Mouse (Mus musculus) gastrocnemius, adult 8-10 months (tissue): ENCODE measurements at regions not wholly inside any gene's neighbourhood (a gene's known extent, or its start where the extent isn't known, plus 50 kb on each side); places are given as distances from the start of the nearest gene placed in this dataset.

Experiments
- DNase-seq, 2 experiments: peaks; one replicate each; pipeline ENCODE4 v3.0.0; 2022; ENCODE audit warnings: low spot score in 2 of 2

GRCm38 (mm10) chr2:51566554-51567246 lies 60.6 kb upstream of the Tas2r134 start:
- no peak for DNase-seq

DNA sequence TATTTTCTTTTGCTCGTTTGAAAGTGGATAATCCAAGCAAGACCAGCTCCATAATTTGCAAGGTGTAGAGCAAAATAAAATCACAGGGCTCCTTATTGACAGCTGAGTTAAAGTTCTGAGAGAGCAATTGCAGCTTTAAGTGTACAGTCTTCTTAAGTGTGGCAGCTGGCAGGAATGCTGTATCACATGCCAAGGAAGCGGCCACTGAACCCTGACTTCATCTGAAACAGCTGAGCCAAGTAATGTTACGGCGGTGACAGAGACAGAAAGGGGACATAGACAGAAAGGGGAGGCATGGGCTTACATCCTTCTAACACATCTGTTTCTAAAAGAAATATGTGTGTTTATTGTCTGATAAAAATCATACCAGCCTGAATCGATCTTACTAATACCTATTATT lies 63.4 kb upstream of the Tas2r134 start:
- DNase-seq = no peak

- no peak for DNase-seq
Measured at GRCm38 (mm10) chr2:51563240-51563639, 64.1 kb upstream of the Tas2r134 start.

DNA sequence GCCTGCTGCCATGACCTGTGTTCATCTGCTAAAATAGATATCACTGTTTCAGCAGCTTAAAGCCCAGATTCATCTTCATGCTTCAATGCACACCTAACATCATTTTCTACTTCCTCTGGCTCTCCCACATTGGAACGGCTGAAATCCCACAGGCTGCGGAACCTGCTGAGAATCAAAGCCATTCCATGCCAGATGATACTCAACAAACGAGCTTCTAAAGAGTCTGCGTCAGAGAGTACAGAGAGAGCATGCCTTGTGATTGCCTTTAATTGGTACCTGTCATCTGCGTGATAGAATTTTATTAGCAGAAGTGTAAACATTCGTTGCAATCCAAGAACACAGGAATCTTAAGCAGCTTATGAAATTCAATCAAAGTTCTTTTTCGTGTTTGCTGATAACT lies 76.4 kb upstream of the Tas2r134 start:
- DNase-seq = no peak

- no peak for DNase-seq
Measured at GRCm38 (mm10) chr2:51549125-51549524, 78.2 kb upstream of the Tas2r134 start.

GRCm38 (mm10) chr2:51546181-51546580 lies 81.1 kb upstream of the Tas2r134 start:
- DNase-seq = no peak

DNA sequence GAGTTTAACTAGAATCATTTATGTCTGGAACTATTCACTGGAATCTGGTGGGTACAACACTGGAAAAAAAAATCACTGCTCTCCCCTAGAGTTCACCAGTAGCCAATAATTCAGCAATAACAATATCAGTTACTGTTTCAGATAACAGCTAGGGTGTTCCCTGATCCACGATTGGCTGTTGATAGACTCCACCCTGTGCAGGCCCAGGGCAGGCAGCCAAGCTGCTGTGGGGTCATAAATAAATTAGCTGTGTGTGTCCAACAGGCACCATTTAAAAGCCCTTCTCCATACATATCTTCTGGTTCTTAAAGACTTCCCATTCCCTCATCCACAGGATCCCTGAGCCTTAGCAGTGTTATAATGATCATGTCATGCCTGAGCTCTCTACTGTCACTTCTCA lies 83.4 kb upstream of the Tas2r134 start:
- DNase-seq = no peak

GRCm38 (mm10) chr2:51542272-51542671 lies 85.0 kb upstream of the Tas2r134 start:
- DNase-seq = no peak

- no peak for DNase-seq
Measured at GRCm38 (mm10) chr2:51532709-51533414, 94.4 kb upstream of the Tas2r134 start.

DNA sequence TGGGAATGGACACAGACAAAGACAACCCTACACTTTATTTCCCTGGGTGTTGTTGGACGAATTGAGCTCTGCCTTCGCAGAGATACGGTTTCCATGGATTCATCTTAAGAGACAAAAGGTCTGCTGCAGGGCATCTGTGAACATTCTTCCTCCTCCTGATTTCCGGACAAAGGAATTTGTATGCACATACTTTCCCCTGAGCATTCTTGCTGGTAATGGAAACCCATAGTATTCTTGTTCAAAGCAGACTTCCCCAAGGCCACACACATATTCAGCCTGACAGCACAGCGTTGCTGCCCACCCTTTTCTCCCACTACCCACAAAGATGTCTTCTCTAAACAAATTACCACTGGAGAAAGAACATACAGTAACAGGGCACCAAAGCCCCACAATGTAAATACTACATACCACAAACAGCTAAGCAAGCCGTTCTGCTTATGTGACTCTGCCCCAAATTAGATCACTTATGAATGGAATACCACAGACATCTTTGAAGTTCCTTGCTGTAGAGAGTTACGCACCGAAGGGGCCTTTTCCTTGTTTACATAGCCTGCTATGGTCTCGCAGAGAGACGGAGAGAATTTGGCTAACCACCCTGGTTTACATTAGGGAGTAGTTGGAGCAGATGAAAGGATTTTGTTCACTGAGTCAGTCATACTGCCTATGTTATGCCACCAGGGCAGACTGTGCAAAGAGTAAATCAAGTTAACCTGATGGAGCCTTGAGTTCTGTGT lies 96.0 kb upstream of the Tas2r134 start:
- no peak for DNase-seq

GRCm38 (mm10) chr2:51522766-51523165 lies 104.5 kb upstream of the Tas2r134 start:
- DNase-seq = no peak

DNA sequence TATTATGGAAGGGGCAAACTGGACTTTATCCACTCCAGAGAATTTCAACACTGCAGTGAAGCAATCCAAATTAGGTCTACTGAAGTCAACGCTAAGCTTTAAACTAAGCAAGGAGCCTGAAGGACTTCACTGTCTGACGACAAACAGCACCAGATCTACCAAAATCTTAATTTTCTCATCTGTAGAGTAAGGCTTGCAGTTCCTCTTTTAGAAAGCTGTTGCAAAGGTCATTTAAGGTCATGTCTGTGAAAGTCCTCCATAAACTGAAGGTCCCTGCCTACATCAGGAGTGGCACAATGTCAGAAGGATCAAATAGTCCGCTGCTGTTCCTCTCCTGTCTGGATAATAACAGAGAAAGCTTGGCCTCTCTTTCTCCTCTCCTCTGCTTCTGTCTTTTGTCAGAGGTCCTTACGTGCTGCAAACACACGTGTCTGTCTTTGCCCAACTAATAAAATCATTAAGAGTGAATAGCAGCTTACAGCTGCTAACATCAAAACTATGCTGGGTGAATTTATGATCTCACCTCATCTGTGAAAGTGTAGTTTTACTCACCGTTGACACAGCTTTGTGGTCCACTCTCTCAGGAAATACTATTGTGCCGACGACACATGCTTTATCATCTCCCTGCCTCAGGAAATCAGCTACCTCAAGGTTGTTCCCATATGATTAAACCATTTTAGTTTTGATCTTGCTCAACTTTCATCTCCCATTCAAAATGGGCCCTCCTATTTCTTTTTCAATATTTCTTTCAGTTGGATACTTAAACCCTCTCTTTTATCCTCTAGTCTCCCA lies 117.9 kb upstream of the Tas2r134 start:
- DNase-seq = no peak

- no peak for DNase-seq
Measured at GRCm38 (mm10) chr2:51497896-51498295, 129.4 kb upstream of the Tas2r134 start.

DNA sequence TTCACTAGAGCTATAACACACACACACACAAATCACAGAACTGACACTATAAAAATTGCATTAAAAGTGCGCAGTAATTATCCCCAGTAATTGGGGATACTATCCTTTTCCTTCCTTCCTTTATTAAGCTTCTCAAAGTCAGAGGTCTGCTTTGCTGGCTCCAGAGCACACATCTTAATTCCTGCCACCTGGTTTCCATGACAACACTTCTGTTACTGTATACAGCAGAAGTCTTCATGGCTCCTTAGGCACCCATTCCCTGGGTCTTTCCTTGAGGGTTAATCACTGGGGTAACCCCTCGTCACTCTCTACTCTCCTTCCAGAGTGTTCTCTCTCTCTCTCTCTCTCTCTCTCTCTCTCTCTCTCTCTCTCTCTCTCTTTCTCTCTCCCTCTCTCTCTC lies 153.6 kb upstream of the Tas2r134 start:
- DNase-seq = no peak

- no peak for DNase-seq
Measured at GRCm38 (mm10) chr2:51467027-51467694, 160.2 kb upstream of the Tas2r134 start.

DNA sequence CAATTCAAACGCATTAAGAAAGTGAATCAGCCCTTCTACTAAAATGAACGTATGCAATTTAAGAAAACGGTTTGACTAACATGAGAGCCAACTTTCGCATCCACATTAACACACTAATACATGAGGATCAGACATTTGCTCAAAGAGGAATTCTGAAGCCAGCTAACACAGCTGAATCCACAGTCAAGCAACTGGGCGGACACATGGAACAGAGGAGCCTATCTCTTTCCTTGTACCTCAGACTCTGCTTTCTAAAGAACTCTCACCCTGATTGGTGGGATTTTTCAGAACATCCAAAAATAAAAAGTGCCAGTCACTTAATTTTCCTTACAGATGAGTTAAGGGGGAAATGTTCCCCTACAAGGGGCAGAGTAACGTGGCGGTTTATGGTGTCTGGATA lies 161.3 kb upstream of the Tas2r134 start:
- DNase-seq = no peak

DNA sequence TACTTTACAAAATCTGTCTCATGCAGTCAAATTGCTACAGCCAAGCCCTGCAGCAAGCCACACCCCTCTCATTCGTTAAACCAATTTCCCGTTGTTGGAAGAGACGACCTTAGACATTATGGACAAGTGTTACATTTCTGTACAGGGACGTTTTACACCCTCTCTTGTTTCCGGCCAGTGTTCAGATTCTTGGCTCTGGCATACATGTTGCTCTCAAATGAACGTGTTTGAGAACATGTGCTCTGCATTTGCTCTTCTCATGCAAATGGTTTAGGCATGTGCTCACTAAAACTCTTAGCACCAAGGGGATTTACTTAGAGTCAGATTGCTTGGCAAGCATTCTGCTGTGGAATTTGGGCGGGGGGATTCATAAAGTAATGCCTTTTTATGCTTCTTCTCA lies 161.7 kb upstream of the Tas2r134 start:
- DNase-seq = no peak

DNA sequence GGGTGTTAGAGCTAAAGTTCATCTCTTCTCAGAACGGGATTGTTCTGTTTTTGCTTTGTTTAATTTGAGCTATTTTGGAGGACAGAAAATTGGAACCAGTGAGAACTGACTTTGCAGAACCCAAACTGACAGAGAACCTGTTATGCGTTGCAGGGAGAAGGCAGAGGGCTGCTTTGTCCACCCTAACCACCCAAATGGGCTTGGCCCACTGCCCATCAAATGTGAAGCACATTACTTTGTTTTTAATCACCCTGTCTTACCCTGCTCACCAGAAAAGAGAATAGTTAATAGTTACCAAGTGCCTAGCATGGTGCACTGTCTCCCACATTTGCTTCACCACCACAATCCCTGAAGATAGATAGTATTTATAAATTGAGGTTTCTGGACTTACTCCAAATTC lies 163.0 kb upstream of the Tas2r134 start:
- DNase-seq = no peak

DNA sequence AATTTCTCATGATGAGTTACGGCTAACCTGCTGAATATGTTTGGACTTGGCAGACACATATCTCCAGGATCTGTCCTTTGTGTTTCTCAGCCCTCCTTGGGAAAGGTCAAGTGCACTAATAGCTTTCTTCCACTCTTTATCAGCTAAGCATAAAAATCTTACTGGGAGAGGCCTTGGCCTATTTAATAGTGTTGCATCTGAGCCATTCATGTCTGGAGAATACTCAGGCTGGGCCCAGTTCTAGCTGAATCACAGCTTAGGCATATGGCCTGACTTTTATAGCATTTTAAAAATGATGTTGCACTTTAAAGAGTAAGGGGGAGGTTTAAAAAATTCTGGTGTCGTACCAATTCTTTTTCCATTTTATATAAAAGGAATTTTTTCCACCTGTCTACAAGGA lies 166.4 kb upstream of the Tas2r134 start:
- DNase-seq = no peak

DNA sequence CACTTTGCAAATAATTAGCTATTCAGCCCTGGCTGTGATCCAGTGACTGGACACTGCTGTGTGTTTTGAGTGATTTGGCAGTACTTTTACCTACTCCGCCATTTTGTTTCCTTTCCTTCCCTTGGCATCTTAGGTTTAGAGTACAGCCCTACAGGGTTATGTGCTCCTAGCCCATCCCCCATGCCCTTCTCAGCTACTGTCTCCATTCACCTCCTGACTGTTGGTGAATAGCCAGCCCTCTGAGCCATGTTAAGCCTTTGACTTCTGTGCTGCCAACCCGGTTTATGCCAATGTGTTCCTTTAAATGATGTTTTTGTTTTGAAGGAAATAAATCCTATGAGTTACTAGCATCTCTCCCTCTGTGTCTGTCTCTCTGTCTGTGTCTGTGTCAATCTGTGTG lies 167.8 kb upstream of the Tas2r134 start:
- no peak for DNase-seq

- DNase-seq = no peak
Measured at GRCm38 (mm10) chr2:51457717-51458116, 169.6 kb upstream of the Tas2r134 start.
